Mouse (Mus musculus) MEL (cell line): ENCODE measurements around the gene Lrrc74b.

Source experiments
- CTCF ChIP-seq, 3 experiments: IDR thresholded peaks in 2 of 3; conservative IDR thresholded peaks in 1 of 3; 2 replicates each; pipeline ENCODE4 v1.5.1; 2011 to 2012; ENCODE audit warnings: low read length in 3 of 3, low read depth in 2 of 3, mild to moderate bottlenecking in 2 of 3, improper control_type of control experiment in 1 of 3, inconsistent platforms in 1 of 3, mixed read lengths in 1 of 3, moderate library complexity in 1 of 3; ENCODE audit not compliant: control insufficient read depth in 1 of 3, insufficient read depth in 1 of 3, poor library complexity in 1 of 3, severe bottlenecking in 1 of 3
- MAFK ChIP-seq: IDR thresholded peaks from 2 replicates; pipeline ENCODE4 v1.6.1; 2011; ENCODE audit warnings: low read depth, mild to moderate bottlenecking, low read length, improper control_type of control experiment, borderline replicate concordance
- MEF2A ChIP-seq: IDR thresholded peaks from 2 replicates; pipeline ENCODE4 v1.6.1; 2014; ENCODE audit warnings: low read depth, mild to moderate bottlenecking, inconsistent platforms, low read length, improper control_type of control experiment; ENCODE audit not compliant: poor library complexity, insufficient replicate concordance, severe bottlenecking; ENCODE audit errors: extremely low read depth
- NELFE ChIP-seq: IDR thresholded peaks from 2 replicates; pipeline ENCODE4 v1.6.1; 2011; ENCODE audit warnings: low read depth, low read length, improper control_type of control experiment
- RCOR1 ChIP-seq: IDR thresholded peaks from 2 replicates; pipeline ENCODE4 v1.6.1; 2012; ENCODE audit warnings: low read depth, mild to moderate bottlenecking, inconsistent platforms, low read length, improper control_type of control experiment
- ZKSCAN1 ChIP-seq: IDR thresholded peaks from 2 replicates; pipeline ENCODE4 v1.6.1; 2012; ENCODE audit warnings: low read depth, mild to moderate bottlenecking, inconsistent platforms, low read length, improper control_type of control experiment, moderate library complexity

DNA sequence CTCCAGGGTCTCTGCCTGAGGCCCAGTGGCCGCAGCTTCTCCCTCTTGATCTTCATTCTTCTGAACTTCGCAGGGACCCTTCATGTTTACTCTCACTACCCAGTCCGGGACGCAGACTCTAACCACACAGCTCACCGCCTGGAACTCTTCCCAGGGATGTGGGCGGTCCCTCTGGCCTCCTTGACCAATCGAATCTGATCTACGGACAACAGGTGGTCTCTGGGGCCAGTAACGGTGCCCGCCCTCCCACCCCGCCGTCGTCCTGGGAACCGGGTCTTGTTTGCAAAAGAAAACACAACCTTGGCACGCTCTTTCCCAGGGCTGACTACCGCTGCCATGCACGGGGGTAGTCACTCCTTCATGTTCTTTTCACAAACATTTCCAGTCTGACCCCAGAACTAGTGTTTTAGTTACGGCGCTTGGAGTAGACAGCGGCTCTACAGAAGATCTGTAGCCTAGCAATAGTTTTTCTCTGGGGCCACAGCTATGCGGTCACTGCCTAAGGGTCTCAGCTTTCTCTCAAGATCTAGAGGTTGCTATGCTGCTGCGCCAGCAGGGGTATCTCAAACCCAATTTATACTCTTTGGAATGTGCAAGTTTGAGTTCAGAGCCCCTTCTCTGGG is at the start of gene Lrrc74b:
- TF ChIP-seq CTCF (IDR thresholded peaks at IDR 0.05 in 2 of 3, conservative IDR thresholded peaks at IDR 0.05 in 1 of 3; ENCODE audit: control insufficient read depth in 1 of 3, insufficient read depth in 1 of 3, low read depth in 2 of 3, low read length in 3 of 3, poor library complexity in 1 of 3, severe bottlenecking in 1 of 3): no peak
- TF ChIP-seq NELFE: no peak
- no peak for TF ChIP-seq MAFK
- no peak for TF ChIP-seq MEF2A
- no peak for TF ChIP-seq RCOR1
- TF ChIP-seq ZKSCAN1: no peak
